32 mouse cellular contexts compared by ENCODE assay signal in the genomic region with DNA sequence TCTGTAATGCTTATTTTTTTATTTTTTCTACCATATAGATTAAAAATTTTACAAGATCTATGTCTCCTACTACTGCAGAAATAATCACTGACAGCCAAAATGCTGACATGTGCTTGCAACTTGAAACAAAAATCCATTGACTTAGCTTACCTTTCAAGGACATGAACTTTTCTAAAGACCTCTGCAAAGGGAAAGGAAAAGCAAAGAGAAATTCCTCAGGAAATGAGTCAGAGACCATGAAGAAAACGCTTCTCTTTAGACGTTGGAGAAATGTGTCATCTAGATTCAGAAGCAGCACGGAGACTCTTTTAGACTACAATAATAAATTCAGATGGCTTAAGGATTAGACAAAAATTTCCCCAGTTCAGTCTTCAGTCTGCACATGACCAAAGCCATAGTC.
A peak's percentile ranks its signal among the peaks of the same experiment; 100 is the strongest.
DNase-seq lines count a peak whose midpoint lies in the region; ATAC-seq lines count a peak whose summit lies in the region.
"Had no signal": no experiment of that assay in that cellular context is flagged by ENCODE, and none has a peak within 500 bp of the region (broad histone marks: within the 10 kb centered on the region; RNA-seq: fewer than 3 reads in every experiment).

No protein-coding gene starts in this region.

- H3K9ac ChIP-seq in embryonic facial prominence, embryonic 11.5 days (replicated peaks; ENCODE audit: low read length) = no peak overlapping the region
- no peak overlapping the region for H3K9ac ChIP-seq in embryonic facial prominence, embryonic 14.5 days (ENCODE audit: low read depth, low read length)
- H3K9ac ChIP-seq in hindbrain, embryonic 13.5 days = no peak overlapping the region
- H3K9ac ChIP-seq: embryonic facial prominence, embryonic 13.5 days; forebrain, embryonic 13.5 days; heart, embryonic 12.5 days; heart, embryonic 15.5 days; hindbrain, embryonic 15.5 days had no signal

- H3K4me3 ChIP-seq in embryonic facial prominence, embryonic 11.5 days (ENCODE audit: low read depth, low read length) = no peak overlapping the region
- no peak overlapping the region for H3K4me3 ChIP-seq in embryonic facial prominence, embryonic 10.5 days
- no peak overlapping the region for H3K4me3 ChIP-seq in embryonic facial prominence, embryonic 14.5 days (ENCODE audit: low read depth, low read length)
- H3K4me3 ChIP-seq in hindbrain, embryonic 13.5 days = no peak overlapping the region
- H3K4me3 ChIP-seq: embryonic facial prominence, embryonic 13.5 days; forebrain, embryonic 10.5 days; forebrain, embryonic 13.5 days; gastrocnemius, adult 2 months; heart, embryonic 12.5 days; heart, embryonic 15.5 days; hindbrain, embryonic 15.5 days had no signal

- intact Hi-C loops in heart, postnatal 36 days (cut with DNase I) = no loop called here

- 32% methylated on average over 3 of the region's 3 CpGs for WGBS in embryonic facial prominence, embryonic 11.5 days
- 53% methylated on average over 3 of the region's 3 CpGs for WGBS in embryonic facial prominence, embryonic 10.5 days
- WGBS in embryonic facial prominence, embryonic 14.5 days = 34% methylated on average over 3 of the region's 3 CpGs
- WGBS in hindbrain, embryonic 13.5 days = 74% methylated on average over 3 of the region's 3 CpGs

- no peak overlapping the region for H3K27ac ChIP-seq in embryonic facial prominence, embryonic 11.5 days (replicated peaks; ENCODE audit: low read depth, low read length)
- no peak overlapping the region for H3K27ac ChIP-seq in embryonic facial prominence, embryonic 10.5 days (replicated peaks)
- H3K27ac ChIP-seq in embryonic facial prominence, embryonic 14.5 days (replicated peaks; ENCODE audit: low read depth, low read length) = no peak overlapping the region
- no peak overlapping the region for H3K27ac ChIP-seq in hindbrain, embryonic 13.5 days
- H3K27ac ChIP-seq: embryonic facial prominence, embryonic 13.5 days; forebrain, embryonic 10.5 days; forebrain, embryonic 13.5 days; gastrocnemius, adult 2 months; heart, embryonic 15.5 days; hindbrain, embryonic 15.5 days had no signal

- no peaks in the 10 kb centered on the region for H3K9me3 ChIP-seq in embryonic facial prominence, embryonic 11.5 days (replicated peaks; ENCODE audit: control insufficient read depth, low read length)
- H3K9me3 ChIP-seq in embryonic facial prominence, embryonic 10.5 days = no peaks in the 10 kb centered on the region
- no peaks in the 10 kb centered on the region for H3K9me3 ChIP-seq in embryonic facial prominence, embryonic 14.5 days (ENCODE audit: control insufficient read depth, low read length)
- H3K9me3 ChIP-seq in hindbrain, embryonic 13.5 days = no peaks in the 10 kb centered on the region
- H3K9me3 ChIP-seq: embryonic facial prominence, embryonic 13.5 days; forebrain, embryonic 10.5 days; forebrain, embryonic 13.5 days; G1E; heart, embryonic 12.5 days; heart, embryonic 15.5 days; hindbrain, embryonic 15.5 days had no signal

- no peaks in the 10 kb centered on the region for H3K4me1 ChIP-seq in embryonic facial prominence, embryonic 11.5 days (ENCODE audit: control insufficient read depth, insufficient read depth, low read length)
- no peaks in the 10 kb centered on the region for H3K4me1 ChIP-seq in embryonic facial prominence, embryonic 10.5 days
- no peaks in the 10 kb centered on the region for H3K4me1 ChIP-seq in embryonic facial prominence, embryonic 14.5 days (ENCODE audit: control insufficient read depth, insufficient read depth, low read length)
- H3K4me1 ChIP-seq in hindbrain, embryonic 13.5 days (replicated peaks) = no peaks in the 10 kb centered on the region
- H3K4me1 ChIP-seq: embryonic facial prominence, embryonic 13.5 days; forebrain, embryonic 10.5 days; forebrain, embryonic 13.5 days; heart, embryonic 12.5 days; heart, embryonic 15.5 days; hindbrain, embryonic 15.5 days had no signal

- ATAC-seq in embryonic facial prominence, embryonic 11.5 days (replicated peaks; ENCODE audit: insufficient number of reproducible peaks, low FRiP score, low TSS enrichment, low read depth) = no peak
- ATAC-seq in embryonic facial prominence, embryonic 14.5 days (ENCODE audit: low read depth) = no peak
- no peak for ATAC-seq in hindbrain, embryonic 13.5 days (ENCODE audit: low FRiP score)
- ATAC-seq: activated CD4-positive, CD25-positive, alpha-beta regulatory T cell, adult 4 months; forebrain, embryonic 13.5 days; forebrain, embryonic 16.5 days had no signal

- H3K4me2 ChIP-seq in embryonic facial prominence, embryonic 11.5 days (ENCODE audit: low read depth, low read length) = no peak overlapping the region
- H3K4me2 ChIP-seq in embryonic facial prominence, embryonic 14.5 days (ENCODE audit: low read depth, low read length) = no peak overlapping the region
- no peak overlapping the region for H3K4me2 ChIP-seq in hindbrain, embryonic 13.5 days
- H3K4me2 ChIP-seq: embryonic facial prominence, embryonic 13.5 days; forebrain, embryonic 13.5 days; heart, embryonic 12.5 days; heart, embryonic 15.5 days; hindbrain, embryonic 15.5 days had no signal

- no peaks in the 10 kb centered on the region for H3K27me3 ChIP-seq in embryonic facial prominence, embryonic 11.5 days (ENCODE audit: control insufficient read depth, insufficient read depth, low read length)
- H3K27me3 ChIP-seq in embryonic facial prominence, embryonic 10.5 days (replicated peaks; ENCODE audit: low read depth, poor library complexity, severe bottlenecking) = no peaks in the 10 kb centered on the region
- no peaks in the 10 kb centered on the region for H3K27me3 ChIP-seq in embryonic facial prominence, embryonic 14.5 days (replicated peaks; ENCODE audit: control insufficient read depth, insufficient read depth, low read length)
- H3K27me3 ChIP-seq in hindbrain, embryonic 13.5 days = no peaks in the 10 kb centered on the region
- H3K27me3 ChIP-seq: CH12.LX; embryonic facial prominence, embryonic 13.5 days; forebrain, embryonic 13.5 days; heart, embryonic 12.5 days; heart, embryonic 15.5 days; hindbrain, embryonic 15.5 days had no signal

- no peaks in the 10 kb centered on the region for H3K36me3 ChIP-seq in embryonic facial prominence, embryonic 11.5 days (replicated peaks; ENCODE audit: control insufficient read depth, insufficient read depth, low read depth, low read length)
- no peaks in the 10 kb centered on the region for H3K36me3 ChIP-seq in embryonic facial prominence, embryonic 10.5 days (replicated peaks)
- no peaks in the 10 kb centered on the region for H3K36me3 ChIP-seq in embryonic facial prominence, embryonic 14.5 days (ENCODE audit: control insufficient read depth, insufficient read depth, low read length)
- H3K36me3 ChIP-seq in hindbrain, embryonic 13.5 days = no peaks in the 10 kb centered on the region
- H3K36me3 ChIP-seq: embryonic facial prominence, embryonic 13.5 days; forebrain, embryonic 10.5 days; G1E; heart, embryonic 12.5 days; heart, embryonic 15.5 days; hindbrain, embryonic 15.5 days had no signal

- DNase-seq in embryonic facial prominence, embryonic 11.5 days (ENCODE audit: low spot score) = peak; percentile 4
- no peak for DNase-seq in embryonic facial prominence, embryonic 10.5 days (ENCODE audit: low spot score)
- peak; percentile 43 for DNase-seq in Muller cell, postnatal 12 days (ENCODE audit: inconsistent ontology term)
- DNase-seq in embryonic facial prominence, embryonic 14.5 days (ENCODE audit: low spot score) = peak; percentile 1
- no peak for DNase-seq in heart, postnatal 36 days
- DNase-seq in heart, adult 18-20 months = no peak
- DNase-seq: adrenal gland, adult 8-10 months; adrenal gland, postnatal 25 days; B cell, adult 2 months; cerebellum, adult 11 months; cerebellum, adult 2 months; cerebellum, adult 9-11 months; cerebellum, postnatal 25 days; embryo, embryonic 11 days; gastrocnemius, adult 2 months; gastrocnemius, postnatal 14 days; heart, adult 11 months; heart, postnatal 10 days; heart, postnatal 4 days; kidney, adult 11 months; kidney, adult 8-10 months had no signal

Comparison
In these comparisons a context has a peak if more than half of its experiments do, and no peak if none do; other contexts are left out.
1. DNase-seq: peak in embryonic facial prominence, embryonic 11.5 days (single experiment), Muller cell, postnatal 12 days (single experiment) and embryonic facial prominence, embryonic 14.5 days (single experiment); none in embryonic facial prominence, embryonic 10.5 days (single experiment), heart, postnatal 36 days (0 of 2) and heart, adult 18-20 months (0 of 2).